Mouse (Mus musculus): ENCODE measurements around the gene Gm15127. TPM values are rescaled to one million over a fixed set of nuclear protein-coding genes. Genes with fewer than 3 reads are reported as not detected.

The Gm15127 gene
- not detected in 2 replicates for polyA plus RNA-seq (2021; fragmentation: Nextera tagmentation)
- long read RNA-seq, experiment 1: 0 reads
- long read RNA-seq, experiment 2: 0 reads

DNA sequence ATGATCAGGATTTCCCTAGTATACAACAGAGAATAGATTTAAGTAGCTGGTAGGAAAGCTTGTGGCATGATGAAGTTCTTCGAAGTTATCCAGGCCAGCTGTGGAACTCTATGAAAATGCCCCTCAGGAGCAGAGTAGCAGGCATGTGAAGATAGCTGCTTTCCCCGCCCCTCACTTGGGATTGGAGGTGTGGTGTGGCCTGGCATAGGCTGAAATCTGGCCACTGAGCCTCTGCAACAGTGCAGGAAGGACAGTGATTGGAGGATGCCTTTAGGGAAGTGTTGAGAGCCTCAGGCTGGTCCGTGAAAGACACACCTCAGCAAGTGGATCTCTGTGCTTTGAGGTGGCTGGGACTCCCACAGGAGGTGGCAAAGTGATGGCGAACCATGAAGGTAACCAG lies at the start of gene Gm15127:
TSS of gene Gm15127 (plus strand) at position 301 of the 400 bp plus-strand sequence.

GRCm38 (mm10) chrX:148615053-148615452 lies 48.3 kb upstream of the Gm15127 start, which contains the start of gene Gm8334:
Gene Gm8334, minus strand, starts transcription at chrX:148615153.

Other genes starting within 250 kb of the Gm15127 start
- not detected in 2 replicates for gene Gm15114, start 174.6 kb upstream of the Gm15127 start, polyA plus RNA-seq (2021; fragmentation: Nextera tagmentation)
- gene Gm8334, start 48.4 kb upstream of the Gm15127 start, polyA plus RNA-seq (2021; fragmentation: Nextera tagmentation): not detected in 2 replicates
- gene Luzp4, start 194.0 kb downstream of the Gm15127 start, polyA plus RNA-seq (2021; fragmentation: Nextera tagmentation): not detected in 2 replicates

All from left cerebral cortex, adult 6 months (tissue).